Mouse (Mus musculus) hindbrain, embryonic 15.5 days (tissue): ENCODE results near the gene C4b. TPM values are rescaled to one million over a fixed set of nuclear protein-coding genes. Genes with fewer than 3 reads are reported as not detected.

Source experiments
- microRNA-seq: library from miRNA; unstranded; fragments of <30 nt; microRNA quantifications from one replicate; pipeline ENCODE4, GENCODE M21; 2016
- polyA plus RNA-seq: library from polyadenylated mRNA; unstranded; fragments of >200 nt; fragmentation: Nextera tagmentation; extraction: Ambion mirVana; gene quantifications from 2 replicates; pipeline ENCODE4 v1.2.1, GENCODE M21; 2015

C4b gene
- polyA plus RNA-seq, 1 experiment from 2014 or later, result 0.21 TPM

Small RNAs within 50 kb of the gene (microRNA-seq; reads per million reads assigned to microRNA genes)
- gene Gm27471, result not detected

Other genes starting within 250 kb of the C4b start
- not detected in 2 replicates for gene Btnl6, start 226.5 kb downstream of the C4b start, polyA plus RNA-seq
- 7.8 and 7.9 TPM in 2 replicates for gene Notch4, start 179.6 kb downstream of the C4b start, polyA plus RNA-seq
- 4.1 TPM in 2 replicates for gene Gpsm3, start 154.1 kb downstream of the C4b start, polyA plus RNA-seq
- 8.9 TPM in 2 replicates for gene Pbx2, start 152.6 kb downstream of the C4b start, polyA plus RNA-seq
- 1.8 TPM in 2 replicates for gene Ager, start 146.0 kb downstream of the C4b start, polyA plus RNA-seq
- gene Rnf5, start 140.2 kb downstream of the C4b start, polyA plus RNA-seq, result 270 and 283 TPM in 2 replicates
- gene Agpat1, start 139.6 kb downstream of the C4b start, polyA plus RNA-seq, result 123 and 142 TPM in 2 replicates
- gene Egfl8, start 127.9 kb downstream of the C4b start, polyA plus RNA-seq, result 10.1 and 12.8 TPM in 2 replicates
- gene Ppt2, start 115.4 kb downstream of the C4b start, polyA plus RNA-seq, result 19.1 and 20.4 TPM in 2 replicates
- 6.8 and 9.8 TPM in 2 replicates for gene Prrt1, start 114.3 kb downstream of the C4b start, polyA plus RNA-seq
- 16.1 and 16.4 TPM in 2 replicates for gene Fkbpl, start 99.1 kb downstream of the C4b start, polyA plus RNA-seq
- gene Atf6b, start 96.7 kb downstream of the C4b start, polyA plus RNA-seq, result 108 and 120 TPM in 2 replicates
- gene Tnxb, start 73.3 kb downstream of the C4b start, polyA plus RNA-seq, result 0.27 and 0.31 TPM in 2 replicates
- gene Cyp21a1, start 60.7 kb upstream of the C4b start, polyA plus RNA-seq, result not detected in 2 replicates
- 43.9 TPM in 2 replicates for gene Stk19, start 93.1 kb upstream of the C4b start, polyA plus RNA-seq
- gene Dxo, start 93.1 kb upstream of the C4b start, polyA plus RNA-seq, result 67.2 and 68.3 TPM in 2 replicates
- 59.4 and 63.4 TPM in 2 replicates for gene Skiv2l, start 106.3 kb upstream of the C4b start, polyA plus RNA-seq
- gene Nelfe, start 106.5 kb upstream of the C4b start, polyA plus RNA-seq, result 81.0 and 94.4 TPM in 2 replicates
- gene Cfb, start 118.6 kb upstream of the C4b start, polyA plus RNA-seq, result 2.5 and 4.1 TPM in 2 replicates
- 11.9 and 12.9 TPM in 2 replicates for gene Zbtb12, start 135.6 kb upstream of the C4b start, polyA plus RNA-seq
- not detected in 2 replicates for gene Gm20547, start 138.2 kb upstream of the C4b start, polyA plus RNA-seq
- 2.4 and 3.7 TPM in 2 replicates for gene C2, start 154.4 kb upstream of the C4b start, polyA plus RNA-seq
- 90.9 and 96.7 TPM in 2 replicates for gene Ehmt2, start 154.6 kb upstream of the C4b start, polyA plus RNA-seq
- 0.09 TPM in 1 of 2 replicates, not detected in the other for gene Slc44a4, start 170.6 kb upstream of the C4b start, polyA plus RNA-seq
- gene Neu1, start 187.4 kb upstream of the C4b start, polyA plus RNA-seq, result 35.9 and 38.3 TPM in 2 replicates
- 0.31 and 0.51 TPM in 2 replicates for gene Hspa1b, start 215.4 kb upstream of the C4b start, polyA plus RNA-seq
- gene Gm20481, start 226.0 kb upstream of the C4b start, polyA plus RNA-seq, result 1.0 TPM in 1 of 2 replicates, not detected in the other
- gene Hspa1a, start 228.3 kb upstream of the C4b start, polyA plus RNA-seq, result 12.0 and 13.1 TPM in 2 replicates
- 1.3 and 1.8 TPM in 2 replicates for gene Hspa1l, start 228.8 kb upstream of the C4b start, polyA plus RNA-seq
- gene Lsm2, start 238.0 kb upstream of the C4b start, polyA plus RNA-seq, result 109 and 113 TPM in 2 replicates